Mouse (Mus musculus): Measurements from ENCODE around the gene Arid4a. TPM values are rescaled to one million over a fixed set of nuclear protein-coding genes. Genes with fewer than 3 reads are reported as not detected.
"Not testable (repeated sequence)": the region's sequence is repeated elsewhere in the genome, so short reads cannot be mapped to it uniquely, and the experiment has no call there.

The Arid4a gene
- polyA plus RNA-seq, 1 experiment from 2014 or later: 71.5 TPM

GRCm38 (mm10) chr12:71052341-71052995 lies 36.7 kb downstream of the Arid4a start:
- no peak for DNase-seq (ENCODE audit: low spot score)

DNA sequence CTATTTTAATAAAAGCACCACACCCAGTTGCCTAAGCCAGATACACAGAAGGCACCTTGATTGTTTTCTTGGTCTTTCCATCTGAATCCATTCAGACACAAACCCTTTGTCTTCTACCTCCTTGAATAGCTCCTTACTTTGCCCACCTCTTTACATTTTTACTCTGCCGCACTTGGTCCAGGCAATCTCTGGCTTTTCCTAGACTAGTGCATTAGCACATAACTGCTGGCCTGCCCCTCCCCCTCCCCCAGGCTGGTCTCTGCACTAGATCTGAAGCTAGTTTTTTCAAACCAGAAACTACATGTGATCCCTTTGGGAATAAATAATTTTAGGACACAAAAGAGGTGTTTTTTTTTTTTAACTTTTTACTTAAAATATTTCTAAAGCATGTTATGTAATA lies 37.2 kb downstream of the Arid4a start:
- no peak for DNase-seq (ENCODE audit: low spot score)

DNA sequence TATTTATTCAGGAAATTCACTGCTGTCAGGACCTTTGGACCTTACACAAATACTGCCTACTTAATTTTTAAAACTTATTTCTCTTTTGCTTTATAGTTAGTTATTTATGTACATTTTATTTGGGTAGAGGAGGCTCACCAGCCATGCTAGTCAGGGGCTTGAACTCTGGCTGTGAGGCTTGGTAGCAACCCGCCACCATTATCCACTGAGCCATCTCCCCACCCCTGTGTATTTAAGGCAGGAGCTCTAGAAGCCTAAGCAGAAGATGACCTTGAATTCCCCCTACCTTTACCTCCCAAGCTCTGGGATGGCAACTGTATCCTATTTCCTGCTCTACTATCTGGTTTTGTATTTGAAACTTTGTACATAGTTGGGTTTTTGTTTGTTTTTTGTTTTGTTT lies 37.7 kb downstream of the Arid4a start:
- DNase-seq (ENCODE audit: low spot score): no peak

DNA sequence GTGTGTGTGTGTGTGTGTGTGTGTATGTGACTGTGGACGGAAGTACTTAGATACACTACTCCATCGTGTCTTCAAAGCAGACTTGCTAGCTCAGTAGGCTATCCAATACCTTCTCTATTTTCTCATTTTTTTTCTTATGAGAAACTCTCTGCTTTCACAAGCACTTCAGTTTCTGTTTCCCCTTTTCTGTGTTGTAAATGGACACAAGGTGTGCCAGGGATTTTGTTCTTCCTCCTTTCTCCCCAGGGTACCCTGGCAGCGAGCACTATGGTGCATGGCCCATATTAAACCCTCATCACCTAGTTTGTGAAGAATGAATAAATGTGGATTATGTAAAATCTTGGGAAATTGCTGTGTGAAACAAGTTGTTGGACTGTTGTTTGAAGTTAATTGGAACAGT lies 39.7 kb downstream of the Arid4a start:
- DNase-seq (ENCODE audit: low spot score): no peak

DNA sequence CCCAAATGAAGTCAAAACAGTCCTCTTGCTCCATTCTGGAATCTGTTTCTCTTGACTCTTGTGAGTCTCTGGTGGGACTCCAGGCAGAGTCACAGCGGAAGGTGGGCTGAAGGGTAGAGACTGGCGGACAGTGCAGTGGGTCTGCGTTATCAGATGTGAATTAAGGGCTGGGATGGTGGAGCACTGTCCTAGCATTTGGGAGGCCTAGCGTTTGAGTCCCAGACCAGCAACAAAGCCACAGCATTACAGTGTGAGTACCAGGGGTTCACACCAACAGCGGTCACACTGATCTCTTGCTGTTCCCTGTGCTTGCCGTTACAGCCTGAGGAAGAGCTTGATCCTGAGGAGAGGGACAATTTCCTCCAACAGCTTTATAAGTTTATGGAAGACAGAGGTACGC lies 44.0 kb downstream of the Arid4a start:
- DNase-seq (ENCODE audit: low spot score): no peak

GRCm38 (mm10) chr12:71069846-71070245 lies 54.1 kb downstream of the Arid4a start:
- no peak for DNase-seq (ENCODE audit: low spot score)

DNA sequence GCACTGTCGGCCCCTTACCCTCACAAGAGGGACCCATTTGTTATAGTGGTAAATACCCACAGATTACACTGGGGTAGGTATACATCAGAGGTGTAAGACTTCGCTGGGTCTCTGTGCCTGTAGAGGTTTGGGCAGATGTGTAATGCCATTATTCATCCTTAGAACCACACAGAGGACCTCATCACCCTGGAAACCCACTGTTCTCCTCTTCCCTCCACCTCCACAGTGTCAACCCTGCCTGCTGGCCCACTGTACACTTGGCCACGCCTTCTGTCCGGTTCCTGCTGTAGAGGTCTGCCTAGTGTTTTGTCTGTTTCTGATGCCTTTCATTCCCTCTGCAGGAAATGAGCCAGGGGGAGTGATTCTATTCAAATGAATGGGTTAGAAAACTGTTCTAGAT lies 56.3 kb downstream of the Arid4a start:
- no peak for DNase-seq (ENCODE audit: low spot score)

GRCm38 (mm10) chr12:71073113-71073730 lies 57.4 kb downstream of the Arid4a start:
- DNase-seq (ENCODE audit: low spot score): peak; percentile 64

DNA sequence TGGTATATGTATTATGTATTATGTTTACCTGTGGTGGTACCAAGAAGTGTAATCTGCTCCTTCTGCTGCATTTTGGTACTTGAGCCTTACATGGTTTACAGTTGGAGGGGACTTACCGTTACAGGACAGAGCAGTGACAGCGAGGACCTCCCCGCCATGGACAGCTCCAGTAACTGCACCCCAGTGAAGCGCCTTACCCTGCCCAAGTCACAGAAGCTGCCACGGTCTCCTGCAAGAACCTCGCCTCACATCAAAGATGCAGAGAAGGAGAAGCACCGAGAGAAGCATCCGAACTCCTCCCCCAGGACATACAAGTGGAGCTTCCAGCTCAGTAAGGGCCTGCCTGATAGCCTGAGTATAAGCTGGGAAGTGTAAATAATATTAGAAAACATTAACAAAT lies 70.5 kb downstream of the Arid4a start:
- DNase-seq (ENCODE audit: low spot score): no peak

GRCm38 (mm10) chr12:71104275-71104674 lies 88.5 kb downstream of the Arid4a start:
- DNase-seq (ENCODE audit: low spot score): not testable (repeated sequence)

DNA sequence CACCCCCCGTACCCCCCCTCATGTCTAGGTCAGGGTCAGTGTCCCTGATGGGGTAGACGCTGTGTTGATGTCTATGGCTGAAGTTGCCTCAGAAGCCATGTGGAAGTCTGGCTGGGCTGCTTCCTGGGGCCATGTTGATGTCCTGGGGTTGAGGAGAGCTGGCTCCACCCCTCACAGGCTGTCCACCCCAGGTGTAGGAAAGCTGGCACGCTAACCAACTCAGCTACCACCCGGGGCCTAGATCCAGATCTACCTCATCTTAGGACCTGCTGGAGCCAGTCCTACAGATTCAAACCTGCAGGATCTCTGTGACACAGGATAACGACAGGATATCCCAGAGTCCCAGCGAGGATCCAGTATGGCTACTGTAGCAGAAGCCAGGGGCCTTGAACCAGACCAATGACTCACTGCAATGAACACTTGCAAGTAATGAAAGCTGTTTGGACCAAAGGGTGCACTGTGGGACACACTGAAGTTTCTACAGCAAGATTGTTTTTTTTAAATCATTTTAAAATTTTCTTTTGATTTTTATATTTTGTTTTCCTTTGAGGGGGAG lies 91.5 kb downstream of the Arid4a start:
- no peak for DNase-seq (ENCODE audit: low spot score)

DNA sequence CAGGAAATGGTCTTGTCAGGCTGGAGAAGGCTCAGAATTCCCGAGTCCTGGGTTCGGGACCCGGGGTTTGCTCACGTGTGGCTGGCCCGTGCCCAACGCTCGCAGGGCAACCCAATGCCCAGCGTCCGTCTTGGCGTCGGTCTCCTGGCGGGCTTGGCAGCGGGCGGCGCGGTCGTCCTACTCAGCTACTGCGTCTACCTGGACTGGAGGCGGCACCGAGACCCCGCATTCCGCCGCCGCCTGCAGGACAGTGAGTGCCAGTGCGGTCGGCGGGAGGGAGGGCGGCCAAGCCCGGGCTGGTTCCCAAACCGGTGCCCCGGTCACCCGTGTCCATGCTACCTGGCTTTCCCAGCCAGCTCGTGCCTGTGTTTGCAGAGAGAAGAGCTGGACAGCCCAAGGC lies 95.5 kb downstream of the Arid4a start, which contains the start of gene Tomm20l:
Gene Tomm20l, plus strand, starts transcription at position 98 of the 400 bp plus-strand sequence.
- no peak for DNase-seq (ENCODE audit: low spot score)

DNA sequence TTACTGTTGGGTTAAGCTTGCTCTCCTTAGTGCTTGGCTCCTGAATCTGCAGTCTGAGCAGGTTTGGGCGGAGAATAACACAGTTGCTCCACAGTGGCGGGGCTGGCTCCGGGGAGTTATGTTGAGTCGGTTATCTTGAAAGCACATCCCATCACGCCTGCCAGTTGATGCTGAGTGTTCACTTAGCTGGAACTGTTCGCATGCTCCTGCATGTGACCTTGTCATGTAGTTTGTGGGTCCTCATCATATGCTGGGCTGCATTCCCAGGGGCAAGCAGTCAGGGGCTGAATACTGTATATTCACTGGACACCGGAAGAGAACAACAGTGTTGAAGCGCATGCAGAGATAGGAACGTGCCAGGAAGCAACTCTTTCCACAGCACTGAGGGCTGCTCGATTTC lies 97.3 kb downstream of the Arid4a start:
- no peak for DNase-seq (ENCODE audit: low spot score)

DNA sequence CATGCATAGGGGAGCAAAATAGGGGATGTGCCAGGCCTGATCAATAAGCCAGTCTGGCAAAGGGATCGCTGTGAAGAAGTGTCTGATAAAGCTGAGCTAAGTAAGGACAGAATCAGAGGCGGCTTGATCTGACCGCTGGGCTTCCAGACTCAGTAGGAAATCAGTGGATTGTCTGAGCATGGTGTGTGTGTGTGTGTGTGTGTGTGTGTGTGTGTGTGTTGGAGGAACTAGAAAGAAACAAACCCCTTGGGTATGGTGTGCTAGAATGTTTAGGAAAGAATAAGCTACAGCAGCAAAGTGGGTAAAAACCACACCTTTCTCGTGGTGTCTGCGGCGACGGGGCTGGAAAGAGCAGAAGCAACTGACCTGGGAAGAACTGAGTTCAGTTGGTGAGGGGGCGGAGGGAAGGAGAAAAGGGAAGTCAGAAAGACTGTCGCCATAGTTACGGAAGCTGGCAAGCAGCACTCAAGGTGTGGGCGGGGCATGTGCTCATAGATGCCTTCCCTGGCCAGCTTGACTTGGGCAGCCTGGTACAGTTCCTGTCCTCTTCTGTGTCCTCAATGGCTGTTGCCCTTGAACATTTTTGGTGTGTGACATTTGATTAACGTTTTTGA lies 98.0 kb downstream of the Arid4a start:
- DNase-seq (ENCODE audit: low spot score): peak; percentile 74

DNA sequence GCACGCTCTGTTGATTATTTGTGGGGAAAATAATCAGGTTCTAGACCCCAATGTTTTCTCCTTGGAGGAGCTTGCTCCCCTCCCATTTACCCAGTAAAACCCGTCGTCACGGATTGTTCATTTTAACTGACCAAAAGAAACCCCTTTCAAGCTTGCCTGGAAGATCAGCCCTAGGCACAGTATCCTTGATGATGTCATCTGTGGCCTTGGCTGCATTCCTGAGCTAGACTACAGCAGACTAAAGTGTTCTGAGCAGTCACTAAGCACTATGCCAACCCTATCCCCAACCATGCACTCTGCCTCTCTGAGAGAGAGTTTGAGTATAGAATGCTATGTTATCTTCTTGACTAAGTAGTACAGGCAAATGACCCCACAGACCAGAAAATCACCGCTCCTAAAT lies 100.6 kb downstream of the Arid4a start:
- no peak for DNase-seq (ENCODE audit: low spot score)

GRCm38 (mm10) chr12:71122731-71123130 lies 106.9 kb downstream of the Arid4a start:
- DNase-seq (ENCODE audit: low spot score): no peak

DNA sequence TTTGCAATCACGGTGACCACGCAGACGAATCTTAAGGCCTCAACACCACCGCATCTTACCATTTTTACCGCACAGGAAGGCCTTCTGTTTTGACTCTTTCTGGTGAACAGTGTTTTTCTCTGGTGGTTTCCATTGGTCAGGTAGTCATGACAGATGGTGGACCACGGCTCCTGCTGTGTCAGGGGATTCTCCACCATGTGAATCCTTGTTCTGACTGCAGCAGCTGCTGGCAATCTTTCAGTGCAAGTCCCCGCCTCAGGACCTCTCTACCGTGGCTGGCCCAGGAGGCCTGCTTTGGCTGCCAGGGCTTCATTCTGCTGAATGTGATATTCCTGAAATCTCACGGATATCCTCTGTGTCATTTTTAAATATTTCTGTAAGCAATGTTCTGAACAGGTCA lies 107.5 kb downstream of the Arid4a start:
- no peak for DNase-seq (ENCODE audit: low spot score)

- no peak for DNase-seq (ENCODE audit: low spot score)
Measured at GRCm38 (mm10) chr12:71135581-71135980, 119.8 kb downstream of the Arid4a start.

DNA sequence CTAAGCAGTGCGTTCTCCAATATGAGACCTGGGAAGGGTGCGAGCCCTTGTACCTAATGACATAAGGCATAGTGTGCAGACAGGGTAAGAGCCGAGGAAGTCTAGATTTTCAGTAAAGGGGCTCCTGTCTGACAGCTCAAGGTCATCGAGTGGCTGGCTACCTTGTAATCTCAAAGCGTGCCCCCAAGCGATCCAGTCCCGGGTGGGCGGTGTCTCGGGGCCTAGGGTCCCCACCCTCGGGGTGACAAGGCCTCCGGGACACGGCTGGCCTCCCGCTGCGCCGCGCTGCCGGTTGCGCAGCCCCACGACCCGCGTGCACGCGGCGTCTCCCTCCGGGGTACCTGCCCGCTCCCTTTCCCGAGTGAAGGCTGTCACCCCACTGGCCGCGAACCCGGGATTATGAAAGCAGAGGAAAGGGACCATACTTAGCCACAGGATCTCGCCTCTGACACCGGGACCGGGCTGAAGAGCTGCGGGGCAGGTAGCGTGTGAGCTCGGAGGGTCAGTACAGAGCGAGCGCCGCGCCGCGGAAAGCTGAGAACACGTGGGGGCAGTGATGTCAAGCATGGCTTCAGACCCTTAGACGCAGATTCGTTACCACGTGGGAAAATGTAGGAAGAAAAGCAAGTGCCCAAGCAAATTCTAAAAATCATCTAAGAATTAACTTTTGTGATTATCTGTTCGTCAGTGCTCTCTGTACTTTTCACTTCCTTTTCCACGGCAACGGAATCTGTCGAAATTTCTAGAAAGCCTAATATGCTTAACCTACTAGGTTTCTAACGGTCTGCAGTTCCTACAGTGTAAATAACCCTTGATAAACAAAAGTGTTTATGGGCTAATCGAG lies 120.6 kb downstream of the Arid4a start, which contains the start of the genes Timm9 and 2700049A03Rik:
Gene Timm9, minus strand, starts transcription at position 555 of the 844 bp plus-strand sequence.
Gene 2700049A03Rik, plus strand, starts transcription at position 719 of the 844 bp plus-strand sequence.
- peak; percentile 88 for DNase-seq (ENCODE audit: low spot score)

DNA sequence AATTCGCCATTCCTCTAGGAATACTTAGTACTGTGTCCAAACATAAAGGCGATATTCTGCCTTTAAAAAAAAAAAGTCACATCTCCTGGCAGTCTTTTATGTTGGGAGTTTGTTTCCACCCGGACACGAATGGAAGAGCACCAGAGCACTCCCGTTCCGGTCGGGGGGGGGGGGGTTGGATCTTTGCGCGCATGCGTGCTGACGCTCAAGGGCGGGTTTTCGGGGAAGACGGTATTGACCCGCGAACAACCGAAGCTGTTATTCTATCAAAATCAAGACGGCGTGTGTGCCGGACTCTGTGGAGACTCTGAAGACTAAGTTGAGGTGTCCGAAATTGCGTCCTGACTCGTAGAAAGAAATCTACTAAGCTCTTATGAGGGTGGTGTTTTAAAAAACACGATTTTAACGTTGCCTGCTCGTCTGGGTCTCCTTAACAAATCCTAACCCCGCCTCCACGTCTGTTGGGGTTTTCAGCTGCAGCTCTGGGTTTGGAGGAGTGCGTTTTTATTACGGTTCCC lies 121.2 kb downstream of the Arid4a start:
- peak; percentile 94 for DNase-seq (ENCODE audit: low spot score)

DNA sequence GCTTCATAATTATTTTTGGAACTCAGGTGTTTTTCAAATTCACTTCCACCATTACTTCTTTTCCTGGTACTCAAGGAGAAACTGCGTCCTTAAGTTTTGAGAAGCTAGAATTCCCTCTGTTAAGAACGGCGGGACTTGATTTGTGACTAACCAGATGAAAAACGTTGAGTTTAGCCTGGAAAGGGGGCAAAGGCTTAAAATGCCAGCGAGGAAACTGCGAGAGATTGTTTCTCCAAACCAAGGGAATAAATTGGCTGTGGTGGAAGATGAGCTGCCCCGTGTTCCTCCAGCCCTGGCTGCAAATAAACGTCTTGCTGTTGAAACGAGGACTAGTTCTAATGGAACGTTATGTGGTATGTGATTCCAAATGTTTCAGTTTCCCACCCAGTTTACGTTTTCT lies 121.9 kb downstream of the Arid4a start:
- DNase-seq (ENCODE audit: low spot score): no peak
